Mouse (Mus musculus): Measurements from ENCODE around the gene Tmem203. TPM values are rescaled to one million over a fixed set of nuclear protein-coding genes. Genes with fewer than 3 reads are reported as not detected.

The Tmem203 gene
- total RNA-seq, 2 experiments from 2014 or later, result 12.7 to 13.4 TPM

Other genes with a start within 250 kb of the Tmem203 start
- gene Nsmf, start 201.1 kb upstream of the Tmem203 start, total RNA-seq (2021), result 10 to 100 TPM; 33.6 to 35.4 TPM
- gene Entpd8, start 175.1 kb upstream of the Tmem203 start, total RNA-seq (2021), result not detected
- gene Noxa1, start 160.3 kb upstream of the Tmem203 start, total RNA-seq (2021), result not detected
- gene Nrarp, start 74.7 kb upstream of the Tmem203 start, total RNA-seq (2021), result 10 to 100 TPM; 14.0 to 15.0 TPM
- 1 to 10 TPM; 5.0 to 5.5 TPM for gene Tor4a, start 58.6 kb upstream of the Tmem203 start, total RNA-seq (2021)
- gene Nelfb, start 44.0 kb upstream of the Tmem203 start, total RNA-seq (2021), result 10 to 100 TPM; 35.7 to 36.2 TPM
- not detected for gene Stpg3, start 40.8 kb upstream of the Tmem203 start, total RNA-seq (2021)
- not detected for gene Fam166a, start 36.7 kb upstream of the Tmem203 start, total RNA-seq (2021)
- 100 to 1,000 TPM; 205 to 231 TPM for gene Tubb4b, start 30.7 kb upstream of the Tmem203 start, total RNA-seq (2021)
- not detected for gene Slc34a3, start 21.1 kb upstream of the Tmem203 start, total RNA-seq (2021)
- not detected for gene Rnf224, start 18.7 kb upstream of the Tmem203 start, total RNA-seq (2021)
- gene Rnf208, start 13.2 kb upstream of the Tmem203 start, total RNA-seq (2021), result under 1 TPM; 0.41 to 0.63 TPM
- not detected for gene Cysrt1, start 13.0 kb upstream of the Tmem203 start, total RNA-seq (2021)
- 1 to 10 TPM; 1.9 to 2.4 TPM for gene AL732309.1, start 8.6 kb upstream of the Tmem203 start, total RNA-seq (2021)
- gene Tprn, start 7.2 kb downstream of the Tmem203 start, total RNA-seq (2021), result 1 to 10 TPM; 5.7 to 7.6 TPM
- 10 to 100 TPM; 38.3 to 46.9 TPM for gene Ssna1, start 17.0 kb downstream of the Tmem203 start, total RNA-seq (2021)
- gene Anapc2, start 17.0 kb downstream of the Tmem203 start, total RNA-seq (2021), result 10 to 100 TPM; 44.0 to 44.1 TPM
- gene Tmem210, start 32.7 kb downstream of the Tmem203 start, total RNA-seq (2021), result not detected
- gene Lrrc26, start 34.5 kb downstream of the Tmem203 start, total RNA-seq (2021), result under 1 TPM in 1 of 2 experiments, not detected in 1; 0.55 TPM
- gene Grin1, start 63.7 kb downstream of the Tmem203 start, total RNA-seq (2021), result not detected
- gene Man1b1, start 76.9 kb downstream of the Tmem203 start, total RNA-seq (2021), result 10 to 100 TPM; 22.1 to 22.2 TPM
- 1 to 10 TPM; 2.7 to 3.9 TPM for gene Dpp7, start 100.9 kb downstream of the Tmem203 start, total RNA-seq (2021)
- 1 to 10 TPM; 4.5 to 6.0 TPM for gene Uap1l1, start 110.2 kb downstream of the Tmem203 start, total RNA-seq (2021)
- 1 to 10 TPM in 1 of 2 experiments, under 1 TPM in 1; 0.88 to 1.5 TPM for gene Sapcd2, start 116.9 kb downstream of the Tmem203 start, total RNA-seq (2021)
- gene Entpd2, start 140.4 kb downstream of the Tmem203 start, total RNA-seq (2021), result 10 to 100 TPM; 16.1 to 17.0 TPM
- 10 to 100 TPM; 33.8 to 37.1 TPM for gene Npdc1, start 143.9 kb downstream of the Tmem203 start, total RNA-seq (2021)
- not detected for gene Fut7, start 167.8 kb downstream of the Tmem203 start, total RNA-seq (2021)
- gene Abca2, start 173.3 kb downstream of the Tmem203 start, total RNA-seq (2021), result 10 to 100 TPM; 22.0 to 24.4 TPM
- 1 to 10 TPM; 3.0 to 3.9 TPM for gene Clic3, start 201.4 kb downstream of the Tmem203 start, total RNA-seq (2021)
- 10 to 100 TPM; 22.9 to 23.4 TPM for gene Paxx, start 205.7 kb downstream of the Tmem203 start, total RNA-seq (2021)
- gene Ptgds, start 214.6 kb downstream of the Tmem203 start, total RNA-seq (2021), result 10 to 100 TPM; 30.9 to 38.6 TPM
- not detected for gene Lcn12, start 238.5 kb downstream of the Tmem203 start, total RNA-seq (2021)
- 10 to 100 TPM; 92.0 to 96.2 TPM for gene Fbxw5, start 245.3 kb downstream of the Tmem203 start, total RNA-seq (2021)
- under 1 TPM; 0.51 to 0.98 TPM for gene C8g, start 246.3 kb downstream of the Tmem203 start, total RNA-seq (2021)